Mouse (Mus musculus) MEL (cell line): ENCODE data around the gene Kdelc1. TPM values are rescaled to one million over a fixed set of nuclear protein-coding genes. Genes with fewer than 3 reads are reported as not detected.

Experiments
- DNase-seq: peaks from one replicate; pipeline ENCODE4 v3.0.0; 2011; ENCODE audit warnings: low read depth, low spot score
- H3K27ac ChIP-seq: 2 replicates; pipeline ENCODE4 v1.5.1; 2012; ENCODE audit warnings: low read depth, mild to moderate bottlenecking, control low read depth, low read length, moderate library complexity; ENCODE audit not compliant: control insufficient read depth
- H3K27me3 ChIP-seq, 2 experiments: fragments of 150-350 bp in 1 of 2; sonication (generic) in 1 of 2; 2 replicates each; pipeline ENCODE4 v1.6.1; 2012; ENCODE audit warnings: low read length in 2 of 2, mild to moderate bottlenecking in 2 of 2, improper control_type of control experiment in 1 of 2, moderate library complexity in 1 of 2; ENCODE audit not compliant: insufficient read depth in 2 of 2, control insufficient read depth in 1 of 2
- H3K36me3 ChIP-seq, 2 experiments: 2 replicates each; pipeline ENCODE4 v1.6.1; 2012 to 2014; ENCODE audit warnings: low read length in 2 of 2, improper control_type of control experiment in 1 of 2, inconsistent platforms in 1 of 2, mild to moderate bottlenecking in 1 of 2; ENCODE audit not compliant: insufficient read depth in 2 of 2, control insufficient read depth in 1 of 2
- H3K4me1 ChIP-seq, 2 experiments: fragments of 150-350 bp in 1 of 2; sonication (generic) in 1 of 2; 2 replicates each; pipeline ENCODE4 v1.6.1; 2012; ENCODE audit warnings: low read length in 2 of 2, improper control_type of control experiment in 1 of 2, mild to moderate bottlenecking in 1 of 2; ENCODE audit not compliant: insufficient read depth in 2 of 2, control insufficient read depth in 1 of 2
- H3K4me3 ChIP-seq, 2 experiments: fragments of 150-350 bp in 1 of 2; sonication (generic) in 1 of 2; 2 replicates each; pipeline ENCODE4 v1.5.1; 2012; ENCODE audit warnings: low read depth in 2 of 2, low read length in 2 of 2, mild to moderate bottlenecking in 2 of 2, moderate library complexity in 2 of 2, control low read depth in 1 of 2, improper control_type of control experiment in 1 of 2; ENCODE audit not compliant: control insufficient read depth in 1 of 2, insufficient read depth in 1 of 2
- H3K79me2 ChIP-seq: 2 replicates; pipeline ENCODE4 v1.6.1; 2012; ENCODE audit warnings: mild to moderate bottlenecking, low read length, moderate library complexity; ENCODE audit not compliant: control insufficient read depth, poor library complexity, insufficient read depth
- H3K9ac ChIP-seq: 2 replicates; pipeline ENCODE4 v1.6.1; 2012; ENCODE audit warnings: low read depth, mild to moderate bottlenecking, control low read depth, low read length, moderate library complexity; ENCODE audit not compliant: control insufficient read depth, poor library complexity, severe bottlenecking
- H3K9me3 ChIP-seq: fragments of 150-350 bp; sonication (generic); replicated peaks from 2 replicates; pipeline ENCODE4 v1.6.1; 2012; ENCODE audit warnings: mild to moderate bottlenecking, low read length, improper control_type of control experiment, moderate library complexity; ENCODE audit not compliant: insufficient read depth
- CHD1 ChIP-seq: IDR thresholded peaks from 2 replicates; pipeline ENCODE4 v1.6.1; 2012; ENCODE audit warnings: low read depth, mild to moderate bottlenecking, inconsistent platforms, low read length, improper control_type of control experiment
- CTCF ChIP-seq, 3 experiments: IDR thresholded peaks in 2 of 3; conservative IDR thresholded peaks in 1 of 3; 2 replicates each; pipeline ENCODE4 v1.5.1; 2011 to 2012; ENCODE audit warnings: low read length in 3 of 3, low read depth in 2 of 3, mild to moderate bottlenecking in 2 of 3, improper control_type of control experiment in 1 of 3, inconsistent platforms in 1 of 3, mixed read lengths in 1 of 3, moderate library complexity in 1 of 3; ENCODE audit not compliant: control insufficient read depth in 1 of 3, insufficient read depth in 1 of 3, poor library complexity in 1 of 3, severe bottlenecking in 1 of 3
- E2F4 ChIP-seq: IDR thresholded peaks from 2 replicates; pipeline ENCODE4 v1.6.1; 2011; ENCODE audit warnings: low read depth, low read length, improper control_type of control experiment, borderline replicate concordance
- ELF1 ChIP-seq: IDR thresholded peaks from 2 replicates; pipeline ENCODE4 v1.6.1; 2014; ENCODE audit warnings: low read depth, mild to moderate bottlenecking, inconsistent platforms, low read length, improper control_type of control experiment, moderate library complexity
- EP300 ChIP-seq, 2 experiments: IDR thresholded peaks; 2 replicates each; pipeline ENCODE4 v1.6.1; 2011; ENCODE audit warnings: improper control_type of control experiment in 2 of 2, low read length in 2 of 2, low read depth in 1 of 2, mild to moderate bottlenecking in 1 of 2
- KAT2A ChIP-seq: conservative IDR thresholded peaks from 2 replicates; pipeline ENCODE4 v1.6.1; 2012; ENCODE audit warnings: low read depth, low read length, improper control_type of control experiment, inconsistent platforms
- MYB ChIP-seq: IDR thresholded peaks from 2 replicates; pipeline ENCODE4 v1.6.1; 2011; ENCODE audit warnings: mild to moderate bottlenecking, low read depth, low read length, improper control_type of control experiment
- MYC ChIP-seq: IDR thresholded peaks from 2 replicates; pipeline ENCODE4 v1.6.1; 2011; ENCODE audit warnings: low read depth, mild to moderate bottlenecking, low read length, improper control_type of control experiment, moderate library complexity
- NELFE ChIP-seq: IDR thresholded peaks from 2 replicates; pipeline ENCODE4 v1.6.1; 2011; ENCODE audit warnings: low read depth, low read length, improper control_type of control experiment
- POLR2A ChIP-seq, 2 experiments: IDR thresholded peaks; 2 replicates each; pipeline ENCODE4 v1.6.1; 2011 to 2012; ENCODE audit warnings: low read length in 2 of 2, mild to moderate bottlenecking in 2 of 2, control low read depth in 1 of 2, improper control_type of control experiment in 1 of 2, low read depth in 1 of 2, moderate library complexity in 1 of 2; ENCODE audit not compliant: control insufficient read depth in 1 of 2, insufficient read depth in 1 of 2, poor library complexity in 1 of 2
- POLR2AphosphoS2 ChIP-seq: IDR thresholded peaks from 2 replicates; pipeline ENCODE4 v1.6.1; 2011; ENCODE audit warnings: low read length, improper control_type of control experiment
- RAD21 ChIP-seq: IDR thresholded peaks from 2 replicates; pipeline ENCODE4 v1.6.1; 2011; ENCODE audit warnings: mild to moderate bottlenecking, low read depth, low read length, improper control_type of control experiment
- SMC3 ChIP-seq: IDR thresholded peaks from 2 replicates; pipeline ENCODE4 v1.6.1; 2011; ENCODE audit warnings: low read depth, low read length, improper control_type of control experiment
- TBP ChIP-seq: IDR thresholded peaks from 2 replicates; pipeline ENCODE4 v1.8.0; 2011; ENCODE audit warnings: low read depth, low read length, improper control_type of control experiment
- USF1 ChIP-seq: IDR thresholded peaks from 2 replicates; pipeline ENCODE4 v1.6.1; 2014; ENCODE audit warnings: low read depth, mild to moderate bottlenecking, inconsistent platforms, low read length, improper control_type of control experiment, moderate library complexity
- USF2 ChIP-seq, 2 experiments: IDR thresholded peaks; 2 replicates each; pipeline ENCODE4 v1.6.1; 2011 to 2012; ENCODE audit warnings: improper control_type of control experiment in 2 of 2, low read length in 2 of 2, borderline replicate concordance in 1 of 2, inconsistent platforms in 1 of 2, low read depth in 1 of 2, mild to moderate bottlenecking in 1 of 2; ENCODE audit not compliant: insufficient read depth in 1 of 2
- ZMIZ1 ChIP-seq: IDR thresholded peaks from 2 replicates; pipeline ENCODE4 v1.6.1; 2012; ENCODE audit warnings: low read depth, mild to moderate bottlenecking, inconsistent platforms, low read length, improper control_type of control experiment, moderate library complexity
- polyA plus RNA-seq, 2 experiments: library from polyadenylated mRNA; stranded (reverse) in 1 of 2; unstranded in 1 of 2; fragments of >175 nt in 1 of 2; fragments of >200 nt in 1 of 2; gene quantifications; 2 replicates each; pipeline versions ENCODE4 v1.2.1 to v1.2.4; 2012; ENCODE audit warnings: low replicate concordance in 2 of 2, low read depth in 1 of 2; ENCODE audit not compliant: insufficient read length in 2 of 2, insufficient read depth in 1 of 2, missing spikeins in 1 of 2
- total RNA-seq: library from RNA; depleted of rRNA; stranded (reverse); fragments of 300-350 nt; gene quantifications from 2 replicates; pipeline ENCODE4 v1.2.3, GENCODE M21; 2012

Kdelc1 gene
- total and polyA plus RNA-seq, 3 experiments: 17.6 to 28.7 TPM; not detected in 1

GRCm38 (mm10) chr1:44158317-44158716 is 39.7 kb upstream of the Kdelc1 start:
- Histone ChIP-seq H3K9me3 (no peaks in the 10 kb centered on the region), H3K4me3 (no peak overlapping the region), H3K4me1 (no peaks in the 10 kb centered on the region), H3K36me3 (peaks cover 0 to 3% of the 10 kb centered on the region in 2 experiments; a peak in 2 of 4 replicates), H3K27me3 (no peaks in the 10 kb centered on the region), H3K27ac (no peak overlapping the region), H3K9ac (no peak overlapping the region), H3K79me2 (no peaks in the 10 kb centered on the region)
- no peak for DNase-seq
- no peak for TF ChIP-seq NELFE
- no peak for TF ChIP-seq E2F4
- no peak for TF ChIP-seq CTCF (IDR thresholded peaks at IDR 0.05 in 2 of 3, conservative IDR thresholded peaks at IDR 0.05 in 1 of 3; ENCODE audit: control insufficient read depth in 1 of 3, insufficient read depth in 1 of 3, low read depth in 2 of 3, low read length in 3 of 3, poor library complexity in 1 of 3, severe bottlenecking in 1 of 3)
- TF ChIP-seq CHD1: no peak
- TF ChIP-seq RAD21: no peak
- TF ChIP-seq KAT2A: no peak
- no peak for TF ChIP-seq POLR2A (IDR thresholded peaks at IDR 0.05; ENCODE audit: control insufficient read depth in 1 of 2, insufficient read depth in 1 of 2, low read depth in 1 of 2, low read length in 2 of 2, poor library complexity in 1 of 2)
- no peak for TF ChIP-seq USF1
- no peak for TF ChIP-seq MYC
- no peak for TF ChIP-seq MYB

- no peaks in the 10 kb centered on the region for H3K4me1 ChIP-seq
- no peaks in the 10 kb centered on the region; a peak in 2 of 4 replicates for H3K36me3 ChIP-seq
- H3K27me3 ChIP-seq: no peaks in the 10 kb centered on the region
- no peaks in the 10 kb centered on the region for H3K9me3 ChIP-seq
- no peak for TF ChIP-seq KAT2A
- peak; percentile 33; the same call in 1 of the 2 replicates for TF ChIP-seq SMC3
- no peak for TF ChIP-seq EP300 (IDR thresholded peaks at IDR 0.05; ENCODE audit: low read depth in 1 of 2, low read length in 2 of 2)
- no peak for TF ChIP-seq TBP
- peak; percentile 64 for TF ChIP-seq RAD21
- peak in 2 of 3 experiments; percentile 47 to 62; a peak in 3 of 6 replicates for TF ChIP-seq CTCF (IDR thresholded peaks at IDR 0.05 in 2 of 3, conservative IDR thresholded peaks at IDR 0.05 in 1 of 3; ENCODE audit: control insufficient read depth in 1 of 3, insufficient read depth in 1 of 3, low read depth in 2 of 3, low read length in 3 of 3, poor library complexity in 1 of 3, severe bottlenecking in 1 of 3)
- no peak for TF ChIP-seq ELF1
- no peak for TF ChIP-seq USF2 (IDR thresholded peaks at IDR 0.05; ENCODE audit: borderline replicate concordance in 1 of 2, insufficient read depth in 1 of 2, low read depth in 1 of 2, low read length in 2 of 2)
- no peak for TF ChIP-seq POLR2AphosphoS2
- no peak for TF ChIP-seq ZMIZ1
- H3K9ac ChIP-seq: no peak overlapping the region
- no peaks in the 10 kb centered on the region for H3K79me2 ChIP-seq
- H3K4me3 ChIP-seq: no peak overlapping the region
- DNase-seq: peak; percentile 57
- no peak overlapping the region for H3K27ac ChIP-seq
Measured at GRCm38 (mm10) chr1:44155287-44155686, 36.7 kb upstream of the Kdelc1 start.
